Mouse (Mus musculus) common myeloid progenitor, adult 5-6 weeks (primary cell): ENCODE measurements around the gene AI661453. TPM values are rescaled to one million over a fixed set of nuclear protein-coding genes. Genes with fewer than 3 reads are reported as not detected.
A peak's percentile ranks its signal among the peaks of the same experiment; 100 is the strongest.
"Not testable (repeated sequence)": the region's sequence is repeated elsewhere in the genome, so short reads cannot be mapped to it uniquely, and the experiment has no call there.

Experiments
- ATAC-seq: replicated peaks from 2 replicates; pipeline ENCODE4 v1.8.0; 2016; ENCODE audit warnings: low read depth, mild to moderate bottlenecking, moderate TSS enrichment, inconsistent platforms; ENCODE audit not compliant: poor library complexity, severe bottlenecking
- total RNA-seq: library from RNA; stranded (forward); fragments of 200-1000, 187-1606 nt; gene quantifications from 2 replicates; pipeline ENCODE4 v1.2.3, GENCODE M21; 2017

The AI661453 gene
- total RNA-seq = 0.39 and 0.87 TPM in 2 replicates

DNA sequence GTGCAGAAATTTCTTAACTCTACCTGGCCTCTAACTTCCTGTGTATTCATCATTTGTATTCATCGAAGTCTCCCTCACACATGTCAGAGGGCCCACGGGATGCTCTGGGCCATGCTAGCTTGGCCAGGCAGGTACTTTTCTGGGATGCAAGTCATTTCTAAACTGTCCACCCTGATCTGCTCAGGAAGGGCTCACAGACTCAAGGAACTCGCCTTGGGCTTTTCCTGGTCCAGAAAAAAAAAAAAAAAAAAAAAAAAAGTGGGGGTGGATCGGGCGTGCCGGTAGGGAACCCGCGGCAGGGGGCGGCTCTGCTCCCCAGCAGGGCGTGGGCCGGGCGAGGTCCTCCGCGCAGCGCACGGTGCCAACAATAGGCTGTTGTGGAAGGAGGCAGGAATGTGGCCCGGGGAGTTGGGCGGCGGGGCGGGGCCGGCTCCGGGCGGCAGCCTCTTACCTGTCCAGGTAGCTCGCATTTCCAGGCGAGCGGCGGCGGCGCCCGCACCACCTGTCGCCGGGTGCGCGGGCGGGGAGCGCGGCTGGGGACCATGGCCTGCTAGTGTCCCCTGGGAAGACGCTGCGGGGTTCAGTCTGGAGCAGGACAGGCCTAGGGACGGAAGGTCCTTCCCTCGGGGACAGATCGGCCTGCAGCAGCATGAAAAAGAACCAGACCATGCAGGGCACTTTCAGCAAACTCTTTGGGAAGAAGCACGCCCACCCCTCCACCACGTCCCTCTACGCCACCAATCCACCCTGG lies at the start of gene AI661453:
Gene AI661453 (plus strand): TSS at position 460 of the 751 bp plus-strand sequence.
- no peak for ATAC-seq

- 0 out of 2 replicates have a peak, but pooled peaks have one; percentile 42 for ATAC-seq
Observed at GRCm38 (mm10) chr17:47386649-47387048, 49.8 kb upstream of the AI661453 start.

DNA sequence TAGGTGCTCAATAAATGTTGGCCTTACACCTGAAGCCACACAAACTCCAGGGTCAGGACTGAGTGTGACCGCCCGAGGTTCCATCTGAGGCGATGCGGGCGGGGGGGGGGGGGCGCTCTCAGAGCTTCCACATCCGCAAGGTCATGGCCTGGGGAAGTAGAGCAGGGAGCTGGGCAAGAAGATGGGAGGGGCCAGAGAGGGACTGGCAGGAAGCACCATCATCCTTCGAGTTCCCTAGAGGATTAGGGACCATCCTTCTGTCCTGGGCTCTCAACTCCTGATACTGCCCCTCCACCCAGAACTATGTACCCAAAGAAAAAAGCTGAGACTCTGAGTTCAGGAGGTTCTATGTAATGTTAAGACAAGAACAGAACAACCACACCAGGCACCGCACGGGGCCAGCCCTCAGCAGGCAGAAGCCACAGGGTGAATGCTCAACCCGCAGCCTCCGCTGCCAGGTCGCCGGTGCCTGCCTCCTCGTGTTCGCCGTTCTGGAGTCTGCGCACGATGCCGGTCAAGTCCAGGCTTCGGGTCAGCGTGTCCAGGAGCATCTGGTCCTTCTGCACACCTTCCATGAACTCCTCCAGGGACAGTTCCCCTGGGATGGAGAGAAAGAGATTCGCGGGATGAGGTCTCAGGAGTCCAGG lies 42.1 kb upstream of the AI661453 start:
- ATAC-seq = peak; percentile 50

DNA sequence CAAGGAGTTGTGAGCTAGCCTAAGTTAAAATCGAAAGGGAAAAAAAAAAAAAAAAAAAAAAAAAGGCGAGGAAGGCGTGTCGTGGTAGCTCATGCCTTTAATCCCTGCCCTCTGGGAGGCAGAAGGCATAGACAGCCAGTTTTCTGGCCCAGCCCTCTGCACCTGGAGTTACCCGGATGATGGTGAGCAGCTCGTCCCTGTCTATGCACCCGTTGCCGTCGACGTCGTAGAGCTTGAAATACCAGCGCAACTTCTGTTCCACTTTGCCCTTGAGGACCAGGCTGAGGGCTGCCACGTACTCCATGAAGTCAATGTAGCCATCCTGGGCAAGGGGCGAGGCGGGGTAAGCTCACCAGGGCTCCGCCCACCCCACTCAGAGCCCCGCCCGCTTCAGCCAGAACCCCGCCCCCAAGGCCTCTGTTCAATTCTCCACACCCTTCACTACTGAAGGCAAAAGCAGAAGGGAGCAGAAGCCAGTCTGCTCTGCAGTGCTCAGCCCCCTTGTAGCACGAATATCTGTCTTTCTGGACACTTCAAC lies 41.0 kb upstream of the AI661453 start:
- ATAC-seq = peak; percentile 85

GRCm38 (mm10) chr17:47399091-47399490 lies 37.3 kb upstream of the AI661453 start:
- ATAC-seq = no peak

- ATAC-seq = no peak
Observed at GRCm38 (mm10) chr17:47400451-47400850, 36.0 kb upstream of the AI661453 start, which contains the start of gene Guca1a. Gene Guca1a (minus strand): TSS chr17:47400584.

GRCm38 (mm10) chr17:47407717-47408557 lies 28.5 kb upstream of the AI661453 start:
- ATAC-seq = peak; percentile 12; the same call in 1 of the 2 replicates

GRCm38 (mm10) chr17:47408558-47408898 lies 27.9 kb upstream of the AI661453 start:
- ATAC-seq = peak; percentile 88

DNA sequence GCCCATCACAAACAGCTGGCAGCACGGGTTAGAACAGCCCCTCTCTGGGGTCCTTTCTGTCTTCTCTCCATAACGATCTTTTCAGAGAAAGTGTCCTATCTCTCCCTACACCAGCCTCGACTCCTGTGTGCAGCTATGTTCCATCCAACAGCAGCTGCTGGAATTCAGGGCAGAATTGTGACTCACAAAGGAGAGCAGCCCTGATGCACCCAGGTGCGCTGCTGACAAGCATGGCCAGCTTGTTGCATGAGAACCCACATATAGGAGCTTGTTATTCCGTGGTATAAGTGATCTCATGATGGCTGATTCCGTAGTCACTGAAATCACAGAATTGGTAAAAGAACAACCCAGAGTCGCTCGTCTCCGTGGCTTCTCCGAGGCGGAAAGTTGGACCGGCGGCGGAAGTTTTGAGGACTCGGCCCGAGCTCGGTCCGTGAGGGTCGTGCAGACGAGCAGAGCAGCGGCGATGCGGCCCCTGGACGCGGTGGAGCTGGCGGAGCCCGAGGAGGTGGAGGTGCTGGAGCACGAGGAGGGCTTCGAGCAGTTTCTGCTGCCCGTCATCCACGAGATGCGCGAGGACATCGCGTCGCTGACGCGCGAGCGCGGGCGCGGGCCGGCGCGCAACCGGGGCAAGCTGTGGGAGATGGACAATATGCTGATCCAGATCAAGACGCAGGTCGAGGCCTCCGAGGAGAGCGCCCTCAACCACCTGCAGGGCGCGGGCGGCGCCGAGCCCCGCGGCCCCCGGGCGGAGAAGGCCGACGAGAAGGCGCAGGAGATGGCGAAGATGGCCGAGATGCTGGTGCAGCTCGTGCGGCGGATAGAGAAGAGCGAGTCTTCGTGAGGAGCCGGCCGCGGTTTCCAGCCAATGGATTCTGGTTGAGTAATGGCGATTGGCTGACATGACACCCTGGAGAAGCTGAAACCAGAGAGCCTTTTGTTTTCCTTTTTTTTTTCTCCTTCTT lies 26.2 kb upstream of the AI661453 start:
- ATAC-seq = peak; percentile 44

DNA sequence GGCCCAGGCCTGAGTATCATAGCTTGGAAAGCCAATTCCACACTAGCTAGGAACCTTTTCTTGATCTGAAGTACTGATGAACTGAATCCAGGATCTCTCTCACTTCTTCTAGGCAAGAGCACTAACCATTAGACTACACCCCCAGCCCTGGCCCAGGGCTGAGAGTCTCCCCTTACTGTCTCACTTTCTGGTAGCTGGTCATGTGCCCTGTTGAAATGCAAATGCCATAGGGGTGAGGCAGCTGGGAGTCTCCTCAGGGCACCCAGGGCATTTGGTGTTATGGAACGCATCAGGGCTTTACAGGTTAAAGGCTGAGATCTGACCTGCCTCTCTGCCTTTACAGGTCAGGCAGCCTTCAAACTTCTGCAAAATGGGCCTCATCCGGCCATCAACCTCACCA lies 16.2 kb upstream of the AI661453 start:
- no peak for ATAC-seq

- no peak for ATAC-seq
Observed at GRCm38 (mm10) chr17:47421566-47421965, 14.8 kb upstream of the AI661453 start.

- ATAC-seq = not testable (repeated sequence)
Observed at GRCm38 (mm10) chr17:47422616-47423015, 13.8 kb upstream of the AI661453 start.

GRCm38 (mm10) chr17:47424186-47424585 lies 12.2 kb upstream of the AI661453 start:
- no peak for ATAC-seq

DNA sequence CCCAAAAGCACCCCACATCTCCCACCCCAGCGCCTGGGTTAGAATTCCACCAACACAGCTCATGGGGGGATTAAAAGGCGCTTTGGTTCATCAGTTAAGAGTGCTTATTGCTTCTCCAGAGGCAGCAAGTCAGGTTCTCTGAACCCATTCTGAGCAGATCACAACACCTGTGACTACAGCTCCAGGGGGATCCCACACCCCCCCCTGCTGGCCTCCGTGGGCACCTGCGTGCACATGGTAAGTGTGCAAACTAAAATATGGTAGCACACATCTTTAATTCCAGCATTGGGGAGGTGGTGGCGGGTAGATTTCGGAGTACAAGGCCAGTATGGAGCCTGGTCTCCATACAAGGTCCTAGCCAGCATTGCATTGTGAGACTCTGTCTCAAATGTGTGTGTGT lies 9.1 kb upstream of the AI661453 start:
- peak; percentile 50 for ATAC-seq

DNA sequence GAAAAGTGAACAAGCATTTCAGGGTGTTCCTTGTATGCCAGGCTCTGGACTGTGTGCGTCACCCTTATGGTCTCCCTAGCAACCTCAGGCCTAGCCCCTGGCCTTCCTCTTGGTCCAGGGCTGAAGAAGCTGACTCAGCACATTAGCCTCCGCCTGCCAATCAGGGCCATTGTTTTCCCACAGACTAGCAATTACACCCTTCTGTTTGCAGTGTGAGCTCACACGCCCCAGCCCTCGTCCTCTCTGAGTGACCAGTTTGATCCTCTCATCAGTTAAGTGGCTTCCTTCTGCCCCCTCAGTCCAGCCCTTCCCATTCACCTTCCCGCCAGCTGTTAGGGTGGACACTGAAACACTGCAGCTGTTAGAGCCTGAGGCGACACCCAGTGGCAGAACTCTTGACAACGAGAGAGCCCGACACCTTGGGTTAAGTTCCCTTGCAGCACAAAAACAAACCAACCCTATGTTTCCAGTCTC lies 7.5 kb upstream of the AI661453 start:
- peak; percentile 53 for ATAC-seq

- ATAC-seq = no peak
Observed at GRCm38 (mm10) chr17:47430815-47431214, 5.6 kb upstream of the AI661453 start.

GRCm38 (mm10) chr17:47436907-47437547 lies 612 bp downstream of the AI661453 start, which contains the start of gene 1700001C19Rik:
Gene 1700001C19Rik (minus strand): TSS chr17:47437376.
- ATAC-seq = peak; percentile 13; the same call in 1 of the 2 replicates

DNA sequence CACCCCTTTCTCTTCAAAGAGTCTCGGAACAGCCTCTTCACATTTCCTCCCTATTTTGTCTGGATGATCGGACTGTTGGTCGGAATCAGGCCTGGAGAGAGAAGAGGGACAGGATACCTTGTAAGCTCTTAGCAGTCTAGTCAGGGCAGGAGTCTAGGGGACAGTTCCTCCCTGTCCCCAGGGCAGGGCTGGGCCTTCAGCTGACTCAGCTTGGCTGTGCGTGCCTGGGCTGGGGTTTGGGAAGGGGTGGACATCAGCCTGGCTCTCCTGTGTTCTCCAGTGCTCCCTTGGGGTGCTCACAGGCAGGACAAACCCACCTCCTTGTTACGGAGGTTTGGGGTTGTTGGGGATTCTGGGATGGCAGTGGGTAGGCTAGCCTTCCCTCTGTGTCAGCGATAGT lies 2.2 kb downstream of the AI661453 start:
- ATAC-seq = no peak
